Mouse (Mus musculus) lung, adult 2 months (tissue): Measurements from ENCODE around the gene Pitpnm2.

Source experiments
- CTCF ChIP-seq: fragments of 200-500 bp; IDR thresholded peaks from 2 replicates; pipeline ENCODE4 v1.5.1; 2011; ENCODE audit warnings: mild to moderate bottlenecking, low read length, control low read depth; ENCODE audit not compliant: insufficient read depth
- POLR2A ChIP-seq: fragments of 200-500 bp; IDR thresholded peaks from 2 replicates; pipeline ENCODE4 v1.6.1; 2011; ENCODE audit warnings: low read depth, mild to moderate bottlenecking, control low read depth, low read length, borderline replicate concordance; ENCODE audit errors: extremely low read depth

DNA sequence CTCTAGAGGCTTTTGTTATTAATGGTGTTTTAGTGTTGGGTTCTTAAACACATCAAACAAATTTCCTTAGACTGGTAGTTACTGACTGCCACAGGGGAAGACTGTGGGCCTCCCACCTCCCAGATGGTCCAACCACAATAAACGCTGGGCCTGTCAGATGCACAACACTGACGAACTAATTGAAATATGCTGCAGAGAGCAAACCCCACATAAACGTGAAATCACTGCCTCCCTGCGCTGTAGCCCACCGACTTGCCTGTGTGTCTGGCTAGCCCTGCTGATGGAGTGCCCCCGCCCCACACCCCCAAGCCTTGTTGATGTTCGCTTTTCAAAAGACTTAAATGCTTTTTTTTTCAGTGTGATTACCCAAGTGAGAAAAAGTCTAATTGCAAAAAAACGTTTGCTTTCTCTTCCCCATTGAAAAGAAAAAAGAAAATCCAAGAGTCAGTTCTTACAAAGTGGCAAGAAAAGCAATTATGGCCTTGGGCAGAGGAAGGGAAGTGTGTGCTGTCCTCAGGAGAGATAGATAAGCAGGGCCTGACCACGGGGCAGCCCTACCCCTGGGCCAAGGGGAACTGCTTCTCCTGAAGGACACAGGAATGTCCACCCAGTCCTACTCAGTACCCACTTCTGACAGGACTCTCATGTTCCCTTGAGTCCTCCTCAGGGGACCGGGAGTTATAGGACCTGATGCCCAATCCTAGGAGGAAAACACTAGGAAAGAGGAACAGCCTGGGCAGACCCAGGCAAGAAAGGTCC, 7.7 kb downstream of the Pitpnm2 start:
- no peak for TF ChIP-seq CTCF
- no peak for TF ChIP-seq POLR2A
